Mouse (Mus musculus): ENCODE measurements at regions not wholly inside any gene's neighbourhood (a gene's known extent, or its start where the extent isn't known, plus 50 kb on each side); places are given as distances from the start of the nearest gene placed in this dataset.

DNA sequence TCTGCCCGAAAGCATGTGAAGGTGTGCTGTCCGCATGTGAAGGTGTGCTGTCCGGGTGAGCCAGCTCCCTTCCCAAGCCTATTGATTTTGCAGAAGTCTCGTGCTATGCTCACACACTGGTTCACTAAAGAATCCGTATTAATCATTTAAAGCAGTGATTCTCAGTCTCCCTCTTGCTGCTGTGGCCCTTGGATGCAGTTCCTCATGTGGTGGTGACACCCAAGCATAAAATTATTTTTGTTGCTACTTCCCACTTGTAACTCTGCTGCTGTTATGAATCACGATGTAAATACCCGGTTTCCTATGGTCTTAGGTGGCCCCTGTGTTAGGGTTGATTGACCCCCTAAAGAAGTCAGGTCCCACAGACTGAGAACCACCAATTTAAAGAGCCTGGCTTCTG, 55.7 kb upstream of the Emb start:
- intact Hi-C loops (cut with DNase I), result no loop called here
- DNase-seq, result no peak

DNA sequence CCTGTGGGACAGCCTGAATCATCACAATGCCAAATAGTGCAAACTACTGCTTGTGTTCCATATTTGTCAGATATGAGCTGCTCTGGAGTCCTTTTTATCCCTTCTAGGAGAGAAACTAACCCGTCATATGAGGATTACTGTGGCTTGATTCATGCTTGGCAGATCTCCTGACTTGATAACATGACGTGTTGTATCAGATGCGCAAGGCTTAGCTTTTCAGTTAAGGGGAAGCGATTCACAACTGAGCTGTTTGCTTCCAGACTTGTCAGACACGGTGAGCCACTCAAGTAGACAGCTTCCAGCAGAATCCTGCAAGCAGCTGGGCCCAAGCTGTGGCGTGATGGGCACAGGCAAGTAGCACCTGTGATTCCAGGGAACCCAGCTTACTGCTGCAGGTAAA, 64.5 kb upstream of the Emb start:
- DNase-seq, result no peak
- intact Hi-C loops (cut with DNase I), result no loop called here

DNA sequence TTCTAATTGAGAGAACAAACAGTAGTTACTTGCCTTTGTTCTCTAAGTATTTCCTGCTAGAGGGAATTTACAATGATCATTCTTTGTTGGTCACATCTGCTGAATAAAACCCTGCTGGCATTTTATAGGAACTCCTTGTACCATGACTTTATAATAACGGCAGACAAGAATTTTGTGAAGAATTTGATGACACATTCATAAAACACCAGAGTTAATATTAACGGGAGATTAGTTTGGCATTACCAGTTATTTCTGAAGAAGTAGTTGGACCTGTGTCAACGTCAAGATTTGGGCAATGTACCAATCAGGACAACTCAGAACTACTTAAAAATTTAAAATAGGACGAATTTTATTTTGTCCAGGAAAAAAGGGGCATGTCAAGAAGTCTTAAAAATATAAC, 65.1 kb upstream of the Emb start:
- intact Hi-C loops (cut with DNase I), result no loop called here
- no peak for DNase-seq

DNA sequence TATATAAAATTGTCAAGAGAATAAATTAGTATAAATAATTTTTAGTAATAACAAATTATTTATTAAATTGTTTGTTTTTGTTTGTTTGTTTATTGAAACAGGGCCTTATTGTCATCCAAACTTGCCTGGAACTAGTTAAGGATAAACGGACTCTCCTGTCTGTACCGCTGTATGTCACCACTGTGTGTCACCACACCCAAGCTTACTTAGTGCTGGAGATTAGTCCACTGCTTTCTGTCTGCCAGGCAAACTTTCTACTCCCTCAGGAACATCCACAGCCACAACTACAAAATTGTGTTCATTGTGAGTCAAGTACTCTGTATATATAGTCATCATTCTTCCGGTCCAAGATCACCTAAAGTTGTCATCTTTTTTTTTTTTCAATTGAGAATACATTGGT, 74.0 kb upstream of the Emb start:
- intact Hi-C loops (cut with DNase I), result loop anchor here (1.0 kb wide), 1 partner anchor 155 kb away; no protein-coding TSS in a partner anchor
- DNase-seq, result peak; percentile 13 to 27

DNA sequence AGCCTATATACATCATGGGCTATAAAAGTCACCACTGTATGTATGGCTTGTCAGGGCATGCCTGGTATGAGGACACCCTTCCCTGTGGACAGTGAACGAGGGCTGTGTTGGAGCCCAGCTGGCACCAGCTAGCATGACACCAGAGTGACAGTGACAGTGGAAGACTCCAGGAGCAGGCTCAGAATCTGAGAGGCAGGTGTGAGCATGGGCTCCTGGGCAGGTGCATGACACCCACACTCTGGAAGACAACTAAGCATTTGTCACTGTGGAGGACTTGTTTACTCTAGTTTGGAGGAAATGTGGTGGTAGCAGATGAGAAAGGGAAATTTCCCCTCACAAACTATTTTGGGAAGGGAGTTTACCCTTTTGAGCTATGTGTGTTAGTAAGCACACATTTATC, 76.2 kb upstream of the Emb start:
- intact Hi-C loops (cut with DNase I), result no loop called here
- DNase-seq, result no peak

DNA sequence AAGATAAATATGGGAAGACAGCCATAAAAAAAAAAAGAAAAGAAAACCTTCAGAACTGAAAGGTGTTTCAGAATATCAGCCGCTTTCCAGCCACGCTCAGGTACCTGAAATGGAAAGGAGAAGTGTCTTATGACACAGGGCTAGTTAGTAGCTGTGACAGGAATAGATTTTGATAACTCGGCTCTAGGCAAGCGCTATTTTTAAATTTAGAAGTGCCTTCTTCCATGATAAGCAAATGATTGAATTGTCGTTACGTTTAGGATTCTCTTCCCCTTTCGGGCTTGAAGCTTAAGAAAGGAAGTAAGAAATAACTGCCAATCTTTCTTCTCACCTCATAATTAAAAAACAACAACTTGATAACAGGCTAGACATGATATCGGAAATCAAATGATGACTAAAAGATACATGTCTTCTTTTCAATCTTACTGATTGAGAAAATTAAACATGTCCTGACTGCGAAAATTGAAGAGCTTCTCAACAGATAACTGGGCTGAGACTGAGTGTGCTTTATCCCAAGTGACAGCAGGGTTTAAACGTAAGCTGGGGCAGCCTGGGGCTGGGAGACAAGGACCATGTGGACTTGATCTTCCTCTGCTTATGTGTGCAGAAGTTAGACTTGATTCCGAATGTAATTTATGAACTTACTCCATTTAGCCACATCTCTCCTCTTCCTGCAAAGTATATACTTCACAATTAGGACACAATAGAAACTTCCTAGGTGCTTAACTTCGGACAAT, 80.4 kb upstream of the Emb start:
- intact Hi-C loops (cut with DNase I), result loop anchor here (5.0 kb wide), 1 partner anchor 106 kb away; no protein-coding TSS in a partner anchor
- DNase-seq, result peak; percentile 24 to 30

DNA sequence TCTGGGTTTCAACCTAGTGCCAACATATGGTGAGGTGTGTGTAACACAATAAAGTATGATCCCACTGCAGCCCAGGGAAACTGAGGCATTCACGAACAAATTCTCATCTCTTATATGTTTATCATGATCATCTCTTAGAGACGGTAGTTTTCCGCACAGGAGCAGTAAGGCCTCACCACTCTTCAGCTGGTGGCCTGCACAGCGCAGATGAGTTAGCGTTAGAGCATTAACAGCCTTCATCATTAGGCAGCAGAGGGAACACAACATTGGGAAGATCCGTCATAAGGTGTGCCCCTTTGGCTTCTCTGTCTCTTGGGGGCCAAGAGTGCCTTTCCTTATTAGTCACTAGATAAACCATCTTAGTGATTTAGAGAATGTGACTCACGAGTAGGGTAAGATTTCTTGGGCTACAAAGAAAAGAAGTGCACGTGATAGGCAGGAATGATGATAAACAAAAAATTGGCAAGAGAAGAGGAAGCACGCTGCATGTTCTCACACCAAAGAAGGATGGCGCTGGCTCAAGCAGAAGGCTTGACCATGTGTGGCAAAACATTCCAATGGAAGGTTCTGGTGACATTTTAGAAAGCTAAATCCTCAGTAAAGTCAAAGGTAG, 81.1 kb upstream of the Emb start:
- intact Hi-C loops (cut with DNase I), result loop anchor here (5.0 kb wide), 1 partner anchor 105 kb away; no protein-coding TSS in a partner anchor
- peak; percentile 14 to 17 for DNase-seq

DNA sequence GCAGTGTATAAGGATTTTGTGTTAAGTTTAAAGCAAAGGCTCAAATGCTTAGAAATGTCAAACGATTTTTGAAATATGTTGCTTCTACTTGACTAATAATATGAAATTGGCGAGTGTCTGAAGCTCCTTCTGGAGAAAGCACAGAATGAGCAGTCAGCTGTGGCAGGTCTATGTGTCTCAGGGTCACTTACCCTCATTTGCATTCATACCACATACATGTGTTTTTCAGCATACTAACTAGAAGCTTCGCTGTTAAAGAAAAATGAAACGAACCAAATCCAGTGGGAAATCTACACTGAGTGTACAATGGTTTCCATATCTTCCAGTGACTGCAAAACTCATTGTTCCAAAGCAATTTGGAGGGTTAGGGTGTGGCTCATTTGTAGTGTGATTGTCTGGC, 88.7 kb upstream of the Emb start:
- no peak for DNase-seq
- intact Hi-C loops (cut with DNase I), result no loop called here

DNA sequence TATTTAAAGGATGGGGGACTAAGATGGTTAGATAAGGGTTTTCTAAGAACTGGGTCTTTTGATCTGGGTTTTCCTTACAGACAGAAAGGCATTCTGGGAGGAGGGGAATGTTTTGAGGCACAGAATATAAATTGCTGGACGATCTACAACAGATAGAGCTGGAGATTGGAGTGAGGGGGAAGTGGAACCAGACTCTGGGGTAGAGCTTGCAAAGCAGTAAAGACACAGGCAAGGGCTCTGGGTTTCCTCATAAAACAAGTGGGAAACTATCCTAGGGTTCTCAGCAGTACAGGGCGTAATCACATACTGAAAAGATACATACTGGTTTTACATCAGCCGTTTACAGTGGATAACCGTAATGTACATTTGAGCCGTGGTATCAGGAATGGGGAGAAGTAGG, 89.5 kb upstream of the Parp8 start:
- intact Hi-C loops (cut with DNase I), result no loop called here
- DNase-seq, result no peak

DNA sequence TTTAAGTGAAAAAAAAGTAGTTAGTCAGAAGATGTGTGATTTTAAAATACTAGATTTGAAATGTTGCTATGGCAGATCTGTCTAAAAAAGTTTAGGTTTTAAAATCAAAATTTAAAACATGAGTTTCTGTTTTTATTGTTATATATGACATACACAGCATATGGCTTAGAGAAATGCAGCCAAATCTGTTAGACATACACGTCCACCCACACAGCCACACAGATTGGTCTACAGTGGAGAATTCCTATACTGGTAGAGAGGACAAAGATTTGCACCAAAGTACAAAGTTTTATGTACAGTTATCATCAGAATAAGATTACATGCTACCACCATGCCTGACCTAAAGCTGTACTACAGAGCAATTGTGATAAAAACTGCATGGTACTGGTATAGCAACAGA, 87.1 kb upstream of the Parp8 start:
- DNase-seq, result no peak
- intact Hi-C loops (cut with DNase I), result no loop called here

DNA sequence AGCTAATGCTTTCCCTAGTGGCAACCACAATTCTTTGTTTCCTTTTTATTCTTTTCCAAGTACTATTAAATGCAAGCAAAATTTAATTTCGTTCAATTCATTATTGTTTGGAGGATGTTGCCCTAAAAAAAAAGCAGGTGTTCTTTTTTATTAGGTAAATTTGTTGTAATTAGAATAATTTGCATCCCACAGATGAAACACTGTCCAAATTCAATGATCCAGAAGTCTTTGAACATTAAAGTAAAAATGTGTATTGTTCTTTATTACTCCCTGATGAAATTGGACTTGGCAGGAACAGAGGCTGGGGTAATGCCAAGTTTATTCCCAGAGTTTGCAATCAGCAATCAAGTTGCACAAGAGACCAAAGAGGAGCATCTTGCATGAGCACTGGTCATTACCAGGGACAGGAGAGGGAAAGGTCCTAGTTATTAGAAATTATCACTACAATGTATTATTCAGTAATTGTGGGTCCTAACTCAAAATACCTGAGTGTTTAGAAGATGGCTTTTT, 79.9 kb upstream of the Parp8 start:
- DNase-seq, result no peak
- intact Hi-C loops (cut with DNase I), result no loop called here

DNA sequence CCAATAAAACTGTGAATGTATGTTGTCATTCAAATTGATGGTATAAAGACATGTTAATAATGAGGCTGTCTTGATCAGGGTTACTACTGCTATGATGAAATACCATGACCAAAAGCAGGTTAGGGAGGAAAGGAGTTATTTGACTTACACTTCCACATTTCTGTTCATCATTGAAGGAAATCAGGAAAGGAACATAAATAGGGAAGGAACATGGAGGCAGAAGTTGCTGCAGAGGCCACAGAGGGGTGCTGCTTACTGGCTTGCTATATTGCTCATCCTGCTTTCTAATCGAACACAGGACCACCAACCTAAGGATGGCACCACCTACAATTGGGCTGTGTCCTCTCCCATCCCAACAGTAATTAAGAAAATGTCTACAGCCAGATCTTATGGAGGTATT, 69.4 kb upstream of the Parp8 start:
- no peak for DNase-seq
- intact Hi-C loops (cut with DNase I), result no loop called here

DNA sequence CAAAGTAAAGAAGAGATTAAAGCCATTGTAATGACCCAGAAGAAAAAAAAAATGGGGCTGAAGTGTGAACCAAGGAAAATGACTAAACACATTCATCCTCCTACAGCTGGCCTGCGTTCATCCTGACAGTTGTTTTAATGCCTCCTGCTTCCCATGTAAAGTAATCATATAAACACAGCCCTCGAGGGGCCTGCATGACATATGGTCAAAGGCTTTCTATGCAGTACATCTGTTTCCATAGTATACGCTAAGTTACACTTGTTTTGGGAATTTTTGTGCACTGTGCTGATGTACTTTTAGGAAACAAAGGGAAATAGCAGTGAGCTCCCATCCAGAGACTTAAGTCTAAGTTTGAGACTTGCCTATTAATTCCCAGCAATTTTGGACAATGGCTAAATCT, 63.3 kb upstream of the Parp8 start:
- intact Hi-C loops (cut with DNase I), result no loop called here
- DNase-seq, result no peak

DNA sequence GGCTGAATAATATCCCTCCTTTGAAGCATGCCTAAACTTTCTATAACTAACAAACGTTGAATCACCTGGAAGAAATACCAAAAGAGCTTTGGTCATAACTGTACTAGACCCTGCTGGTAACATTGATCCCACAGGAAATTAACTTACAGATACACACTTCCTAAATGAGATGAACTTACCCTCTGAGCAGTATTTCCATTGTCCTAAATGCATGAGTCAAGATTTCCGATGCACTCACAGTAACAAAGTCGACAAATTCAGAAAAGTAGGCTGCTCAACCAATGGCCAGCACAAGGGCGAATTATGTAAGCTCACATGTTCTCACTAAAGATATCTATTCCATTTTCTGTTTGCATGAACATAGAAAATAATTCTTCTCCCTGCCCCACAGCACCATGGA, 57.4 kb upstream of the Parp8 start:
- intact Hi-C loops (cut with DNase I), result no loop called here
- DNase-seq, result no peak

DNA sequence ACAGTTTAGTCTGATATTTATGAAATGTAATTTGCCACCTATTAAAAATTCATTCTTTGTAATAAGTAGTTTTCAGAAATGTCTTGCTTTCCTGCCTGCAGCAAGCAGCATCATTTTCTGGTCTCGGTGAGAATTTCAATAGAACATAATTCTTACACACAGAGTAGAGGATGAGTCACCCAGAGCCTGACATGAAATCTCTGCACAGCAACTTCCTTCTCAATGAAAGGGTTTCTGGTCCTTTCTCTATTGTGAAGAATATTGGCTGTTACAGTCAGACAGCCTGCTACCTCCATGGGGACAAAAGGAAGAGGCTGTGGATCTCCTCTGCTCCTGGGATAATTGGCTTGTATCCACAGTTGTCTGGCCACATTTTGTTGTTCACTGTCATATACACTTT, 54.0 kb upstream of the Parp8 start:
- intact Hi-C loops (cut with DNase I), result no loop called here

More for the DNA sequence above, 54.0 kb upstream of the Parp8 start:
- no peak for DNase-seq
